Mouse (Mus musculus) midbrain, embryonic 15.5 days (tissue): ENCODE measurements around the gene Stip1. TPM values are rescaled to one million over a fixed set of nuclear protein-coding genes. Genes with fewer than 3 reads are reported as not detected.

Source experiments
- ATAC-seq: fragments of 200-750 bp; cut with Nextera tagmentation; replicated peaks from 2 replicates; pipeline ENCODE4 v1.8.0; 2017; ENCODE audit warnings: moderate TSS enrichment
- H3K27ac ChIP-seq: fragments of 300-500 bp; sonication (generic); 2 replicates; pipeline ENCODE4 v1.5.1; 2015; ENCODE audit warnings: mild to moderate bottlenecking, inconsistent platforms
- H3K27me3 ChIP-seq: fragments of 300-500 bp; sonication (generic); replicated peaks from 2 replicates; pipeline ENCODE4 v1.6.1; 2015; ENCODE audit warnings: inconsistent platforms
- H3K36me3 ChIP-seq: fragments of 300-500 bp; sonication (generic); replicated peaks from 2 replicates; pipeline ENCODE4 v1.6.1; 2015; ENCODE audit warnings: inconsistent platforms
- H3K4me1 ChIP-seq: fragments of 300-500 bp; sonication (generic); 2 replicates; pipeline ENCODE4 v1.6.1; 2015; ENCODE audit warnings: inconsistent platforms
- H3K4me2 ChIP-seq: fragments of 300-500 bp; sonication (generic); 2 replicates; pipeline ENCODE4 v1.6.1; 2015; ENCODE audit warnings: inconsistent platforms, mild to moderate bottlenecking, moderate library complexity
- H3K4me3 ChIP-seq: fragments of 300-500 bp; sonication (generic); 2 replicates; pipeline ENCODE4 v1.5.1; 2015; ENCODE audit warnings: mild to moderate bottlenecking, inconsistent platforms
- H3K9ac ChIP-seq: fragments of 300-500 bp; sonication (generic); 2 replicates; pipeline ENCODE4 v1.6.1; 2015; ENCODE audit warnings: mild to moderate bottlenecking, inconsistent platforms
- H3K9me3 ChIP-seq: fragments of 300-500 bp; sonication (generic); 2 replicates; pipeline ENCODE4 v1.6.1; 2016; ENCODE audit warnings: inconsistent platforms
- WGBS: fragments of 180-500 bp; shearing (Covaris S2); methylation state at CpG from one replicate; pipeline ENCODE4 v1.1.7; 2015; ENCODE audit warnings: mixed read lengths; 5-methylcytosine and 5-hydroxymethylcytosine counted together
- polyA plus RNA-seq: library from polyadenylated mRNA; unstranded; fragments of >200 nt; fragmentation: Nextera tagmentation; extraction: Ambion mirVana; gene quantifications from 2 replicates; pipeline ENCODE4 v1.2.1, GENCODE M21; 2015

The Stip1 gene
- polyA plus RNA-seq, 1 experiment from 2014 or later: 214 TPM

- Histone ChIP-seq H3K9ac (no peak overlapping the region), H3K9me3 (no peaks in the 10 kb centered on the region), H3K27me3 (no peaks in the 10 kb centered on the region), H3K27ac (no peak overlapping the region), H3K4me2 (no peak overlapping the region), H3K4me3 (no peak overlapping the region), H3K4me1 (peaks cover 23% of the 10 kb centered on the region), H3K36me3 (peaks cover 53% of the 10 kb centered on the region)
- no peak for ATAC-seq
- 93% methylated on average over 5 of the region's 5 CpGs for WGBS
These were observed 5.8 kb downstream of the Stip1 start for GRCm38 (mm10) chr19:7034006-7034405.

GRCm38 (mm10) chr19:7029531-7029930 is 10.2 kb downstream of the Stip1 start:
- peaks cover 81% of the 10 kb centered on the region for H3K36me3 ChIP-seq
- no peak overlapping the region for H3K4me2 ChIP-seq
- WGBS: 95% methylated on average over 5 of the region's 5 CpGs
- H3K27me3 ChIP-seq: no peaks in the 10 kb centered on the region
- no peak overlapping the region for H3K4me3 ChIP-seq
- no peaks in the 10 kb centered on the region for H3K4me1 ChIP-seq
- H3K9ac ChIP-seq: no peak overlapping the region
- no peak overlapping the region for H3K27ac ChIP-seq
- no peak for ATAC-seq
- no peaks in the 10 kb centered on the region for H3K9me3 ChIP-seq

- ATAC-seq: 0 out of 2 replicates have a peak, but pooled peaks have one; percentile 63
- Histone ChIP-seq H3K9ac (no peak overlapping the region), H3K36me3 (peaks cover 38% of the 10 kb centered on the region), H3K9me3 (no peaks in the 10 kb centered on the region), H3K4me2 (no peak overlapping the region), H3K27me3 (no peaks in the 10 kb centered on the region), H3K27ac (no peak overlapping the region), H3K4me1 (no peaks in the 10 kb centered on the region), H3K4me3 (no peak overlapping the region)
- 51% methylated on average over 3 of the region's 3 CpGs for WGBS
These were observed 19.5 kb downstream of the Stip1 start for GRCm38 (mm10) chr19:7020224-7020641.

- 87% methylated on average over 5 of the region's 5 CpGs for WGBS
- Histone ChIP-seq H3K9ac (no peak within 1 kb of the TSS), H3K9me3 (no peaks in the 10 kb centered on the region), H3K27me3 (no peaks in the 10 kb centered on the region), H3K4me2 (no peak within 1 kb of the TSS), H3K4me3 (no peak within 1 kb of the TSS), H3K27ac (no peak within 1 kb of the TSS), H3K36me3 (peaks cover 28% of the 10 kb centered on the region), H3K4me1 (no peaks in the 10 kb centered on the region)
- no peak for ATAC-seq
These were observed 20.6 kb downstream of the Stip1 start, which contains the start of gene Fermt3 for GRCm38 (mm10) chr19:7019191-7019590. Fermt3 (minus strand) TSS chr19:7019469.

GRCm38 (mm10) chr19:7018546-7018945 is 21.2 kb downstream of the Stip1 start:
- Histone ChIP-seq H3K4me1 (no peaks in the 10 kb centered on the region), H3K27me3 (no peaks in the 10 kb centered on the region), H3K9ac (no peak overlapping the region), H3K4me3 (no peak overlapping the region), H3K4me2 (no peak overlapping the region), H3K9me3 (no peaks in the 10 kb centered on the region), H3K36me3 (peaks cover 24% of the 10 kb centered on the region), H3K27ac (no peak overlapping the region)
- no peak for ATAC-seq
- WGBS: 94% methylated on average over 11 of the region's 11 CpGs

GRCm38 (mm10) chr19:7017541-7018457 is 22.0 kb downstream of the Stip1 start:
- Histone ChIP-seq H3K9ac (no peak overlapping the region), H3K9me3 (no peaks in the 10 kb centered on the region), H3K36me3 (peaks cover 19% of the 10 kb centered on the region), H3K27me3 (no peaks in the 10 kb centered on the region), H3K4me1 (no peaks in the 10 kb centered on the region), H3K27ac (no peak overlapping the region), H3K4me2 (no peak overlapping the region), H3K4me3 (no peak overlapping the region)
- no peak for ATAC-seq
- 82% methylated on average over 12 of the region's 12 CpGs for WGBS

GRCm38 (mm10) chr19:7014481-7015135 is 25.2 kb downstream of the Stip1 start:
- Histone ChIP-seq H3K27me3 (no peaks in the 10 kb centered on the region), H3K4me3 (no peak overlapping the region), H3K9ac (no peak overlapping the region), H3K4me1 (no peaks in the 10 kb centered on the region), H3K9me3 (no peaks in the 10 kb centered on the region), H3K27ac (no peak overlapping the region), H3K4me2 (no peak overlapping the region), H3K36me3 (no peaks in the 10 kb centered on the region; the same call in 1 of the 2 replicates)
- WGBS: 92% methylated on average over 20 of the region's 20 CpGs
- no peak for ATAC-seq

- H3K9ac ChIP-seq: no peak overlapping the region
- H3K9me3 ChIP-seq: no peaks in the 10 kb centered on the region
- H3K4me2 ChIP-seq: no peak overlapping the region
- no peak overlapping the region for H3K27ac ChIP-seq
- H3K36me3 ChIP-seq: no peaks in the 10 kb centered on the region
- 86% methylated on average over 9 of the region's 9 CpGs for WGBS
- no peak overlapping the region for H3K4me3 ChIP-seq
- no peaks in the 10 kb centered on the region for H3K4me1 ChIP-seq
- no peak for ATAC-seq
- no peaks in the 10 kb centered on the region for H3K27me3 ChIP-seq
These were observed 25.8 kb downstream of the Stip1 start for GRCm38 (mm10) chr19:7013984-7014383.

- 85% methylated on average over 4 of the region's 4 CpGs for WGBS
- Histone ChIP-seq H3K27me3 (no peaks in the 10 kb centered on the region), H3K9me3 (no peaks in the 10 kb centered on the region), H3K4me1 (no peaks in the 10 kb centered on the region), H3K36me3 (no peaks in the 10 kb centered on the region), H3K27ac (no peak overlapping the region), H3K9ac (no peak overlapping the region), H3K4me3 (no peak overlapping the region), H3K4me2 (no peak overlapping the region)
- no peak for ATAC-seq
These were observed 27.3 kb downstream of the Stip1 start for GRCm38 (mm10) chr19:7012426-7012825.

GRCm38 (mm10) chr19:7006892-7007593 is 32.7 kb downstream of the Stip1 start:
- Histone ChIP-seq H3K9ac (no peak overlapping the region), H3K4me3 (no peak overlapping the region), H3K4me1 (no peaks in the 10 kb centered on the region), H3K9me3 (no peaks in the 10 kb centered on the region), H3K4me2 (no peak overlapping the region), H3K27me3 (no peaks in the 10 kb centered on the region), H3K27ac (no peak overlapping the region), H3K36me3 (no peaks in the 10 kb centered on the region)
- 87% methylated on average over 9 of the region's 9 CpGs for WGBS
- no peak for ATAC-seq

GRCm38 (mm10) chr19:6999360-7000063 is 40.3 kb downstream of the Stip1 start:
- no peak for ATAC-seq
- Histone ChIP-seq H3K9ac (no peak overlapping the region), H3K4me1 (peaks cover 28% of the 10 kb centered on the region), H3K9me3 (no peaks in the 10 kb centered on the region), H3K4me3 (no peak overlapping the region), H3K4me2 (no peak overlapping the region), H3K27me3 (no peaks in the 10 kb centered on the region), H3K27ac (no peak overlapping the region), H3K36me3 (0 out of 2 replicates have a peak, but pooled peaks cover 11% of the 10 kb centered on the region)
- WGBS: 90% methylated on average over 19 of the region's 19 CpGs
